Mouse (Mus musculus) adrenal gland, postnatal 36 days (tissue): Measurements from ENCODE around the gene Vmn2r13. TPM values are rescaled to one million over a fixed set of nuclear protein-coding genes. Genes with fewer than 3 reads are reported as not detected.
A peak's percentile ranks its signal among the peaks of the same experiment; 100 is the strongest.
"Not testable (repeated sequence)": the region's sequence is repeated elsewhere in the genome, so short reads cannot be mapped to it uniquely, and the experiment has no call there.

Experiments used
- DNase-seq, 2 experiments: peaks; one replicate each; pipeline ENCODE4 v3.0.0; 2021; ENCODE audit warnings: mixed read lengths in 1 of 2
- long read RNA-seq, 2 experiments: library from polyadenylated mRNA; stranded (forward); transcript quantifications; one replicate each; pipeline ENCODE4 v2.0.0; 2021; ENCODE audit warnings: borderline sequencing depth in 2 of 2
- total RNA-seq, 2 experiments: library from RNA; stranded (reverse); gene quantifications; 2 replicates each; pipeline ENCODE4 v1.2.3; 2021

The Vmn2r13 gene
- total RNA-seq, result under 1 TPM in 1 of 2 experiments, not detected in 1; 0.16 TPM
- long read RNA-seq, experiment 1, result 0 reads
- long read RNA-seq, experiment 2, partial matches to known transcripts, result 0 of 1 reads
- long read RNA-seq, experiment 2, other reads (novel, unspliced or antisense), result 1 of 1 reads

- DNase-seq, result not testable (repeated sequence)
Observed at GRCm38 (mm10) chr5:109192099-109192498, at the start of gene Vmn2r13. Gene Vmn2r13 (minus strand): TSS chr5:109192199.

- no peak for DNase-seq
Observed at GRCm38 (mm10) chr5:109224608-109225007, 32.6 kb upstream of the Vmn2r13 start, which contains the start of gene Vmn2r14. Gene Vmn2r14 (minus strand): TSS chr5:109224708.

- DNase-seq, result peak in 1 of 2 experiments; percentile 7
Observed at GRCm38 (mm10) chr5:109166851-109167250, 25.1 kb downstream of the Vmn2r13 start.

GRCm38 (mm10) chr5:109160121-109160520 lies 31.9 kb downstream of the Vmn2r13 start:
- peak; percentile 7 to 11 for DNase-seq

- not testable (repeated sequence) for DNase-seq
Observed at GRCm38 (mm10) chr5:109159576-109159975, 32.4 kb downstream of the Vmn2r13 start.

GRCm38 (mm10) chr5:109158488-109159485 lies 33.2 kb downstream of the Vmn2r13 start:
- DNase-seq, result peak in 1 of 2 experiments; percentile 33

- peak; percentile 31 to 45 for DNase-seq
Observed at GRCm38 (mm10) chr5:109139546-109139945, 52.5 kb downstream of the Vmn2r13 start.

GRCm38 (mm10) chr5:109136731-109137130 lies 55.3 kb downstream of the Vmn2r13 start:
- no peak for DNase-seq

Other genes with a start within 250 kb of the Vmn2r13 start
- not detected for gene Vmn2r10, start 185.7 kb downstream of the Vmn2r13 start, total RNA-seq
- not detected for gene Vmn2r11, start 132.6 kb downstream of the Vmn2r13 start, total RNA-seq
- not detected for gene Vmn2r12, start 94.2 kb downstream of the Vmn2r13 start, total RNA-seq
- under 1 TPM in 1 of 2 experiments, not detected in 1; 0.07 TPM for gene Vmn2r14, start 32.5 kb upstream of the Vmn2r13 start, total RNA-seq
- not detected for gene Vmn2r15, start 105.4 kb upstream of the Vmn2r13 start, total RNA-seq
- gene Vmn2r16, start 138.0 kb upstream of the Vmn2r13 start, total RNA-seq, result not detected
- not detected for gene Vmn2r17, start 227.5 kb upstream of the Vmn2r13 start, total RNA-seq